In the genomic region with DNA sequence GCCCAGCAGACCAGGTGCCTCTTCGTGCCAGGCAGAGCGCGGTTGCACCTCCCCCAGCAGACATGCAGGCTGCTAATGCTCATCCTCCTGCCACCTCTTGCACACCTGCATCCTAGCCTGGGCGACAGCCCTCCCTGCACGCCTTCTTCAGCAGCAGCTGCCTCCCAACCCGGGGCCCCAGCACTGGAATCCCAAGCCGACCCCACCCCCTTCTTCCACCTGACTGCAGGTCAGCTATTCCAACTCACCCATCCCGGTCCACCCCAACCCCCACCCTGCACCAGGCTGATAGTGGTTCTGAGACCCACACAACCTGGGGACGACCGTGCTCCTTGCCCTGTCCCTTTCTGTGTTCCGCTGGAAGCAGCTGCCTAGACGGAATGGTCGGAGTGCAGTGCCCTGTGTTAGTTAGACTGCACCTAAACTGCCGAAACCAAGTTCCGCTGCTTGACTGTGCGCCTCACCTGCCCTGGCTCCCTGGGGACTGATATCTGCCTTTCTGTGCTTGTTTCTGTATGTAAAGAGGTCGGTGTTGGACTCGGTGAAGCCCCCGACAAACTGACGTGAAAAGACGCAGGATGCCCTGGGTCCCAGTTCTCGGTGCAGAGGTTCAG, we compare ENCODE assay signal across 8 mouse cellular contexts.
DNase-seq lines count a peak whose midpoint lies in the region; ATAC-seq and TF ChIP-seq lines count a peak whose summit lies in the region.

No protein-coding gene starts in this region.

- H3K27ac ChIP-seq in heart, embryonic 16.5 days (ENCODE audit: low read length): no peak overlapping the region
- no peak overlapping the region for H3K27ac ChIP-seq in brown adipose tissue, adult 24 weeks (replicated peaks; ENCODE audit: low read depth, low read length)
- no peak overlapping the region for H3K27ac ChIP-seq in intestine, embryonic 16.5 days (ENCODE audit: low read length)

- no peaks in the 10 kb centered on the region for H3K9me3 ChIP-seq in heart, embryonic 16.5 days (replicated peaks; ENCODE audit: control insufficient read depth, low read length)
- no peaks in the 10 kb centered on the region for H3K9me3 ChIP-seq in intestine, embryonic 16.5 days (ENCODE audit: control insufficient read depth, low read length)

- no peak for DNase-seq in heart, adult 18-20 months
- DNase-seq in frontal cortex, postnatal 25 days (ENCODE audit: low spot score in 2 of 2): no peak
- DNase-seq in right cerebral cortex, adult 18-20 months: no peak
- DNase-seq in MN1 (ENCODE audit: low spot score): no peak

- H3K4me1 ChIP-seq in heart, embryonic 16.5 days (ENCODE audit: control insufficient read depth, insufficient read depth, low read length): peaks cover 7% of the 10 kb centered on the region; the same call in 1 of the 2 replicates
- H3K4me1 ChIP-seq in brown adipose tissue, adult 24 weeks (ENCODE audit: control insufficient read depth, insufficient read depth, insufficient read length, low read length): no peaks in the 10 kb centered on the region; the same call in 1 of the 2 replicates
- peaks cover 11% of the 10 kb centered on the region; the same call in 1 of the 2 replicates for H3K4me1 ChIP-seq in intestine, embryonic 16.5 days (ENCODE audit: control insufficient read depth, insufficient read depth, low read length)

- H3K4me3 ChIP-seq in heart, embryonic 16.5 days (ENCODE audit: low read length): peak overlapping the region; percentile 62
- peak overlapping the region; percentile 68 for H3K4me3 ChIP-seq in brown adipose tissue, adult 24 weeks (ENCODE audit: insufficient read depth, low read depth, low read length)
- peak overlapping the region; percentile 60 for H3K4me3 ChIP-seq in intestine, embryonic 16.5 days (ENCODE audit: low read length)
- H3K4me3 ChIP-seq in myocyte: no peak overlapping the region

- H3K9ac ChIP-seq in heart, embryonic 16.5 days (ENCODE audit: low read length): peak overlapping the region; percentile 70
- H3K9ac ChIP-seq in intestine, embryonic 16.5 days (ENCODE audit: low read depth, low read length): peak overlapping the region; percentile 67

- WGBS in heart, embryonic 16.5 days: 9% methylated on average over 22 of the region's 22 CpGs
- 7% methylated on average over 22 of the region's 22 CpGs for WGBS in intestine, embryonic 16.5 days

- H3K4me2 ChIP-seq in heart, embryonic 16.5 days (ENCODE audit: low read depth, low read length): peak overlapping the region; percentile 99
- peak overlapping the region; percentile 97 for H3K4me2 ChIP-seq in intestine, embryonic 16.5 days (ENCODE audit: low read depth, low read length)
- peak overlapping the region; percentile 69 for H3K4me2 ChIP-seq in myocyte (ENCODE audit: low read depth)

- no peak for ATAC-seq in heart, embryonic 16.5 days (replicated peaks; ENCODE audit: extremely low read depth, insufficient read depth, low FRiP score)
- ATAC-seq in intestine, embryonic 16.5 days: no peak

- H3K36me3 ChIP-seq in heart, embryonic 16.5 days (ENCODE audit: control insufficient read depth, insufficient read depth): no peaks in the 10 kb centered on the region
- H3K36me3 ChIP-seq in intestine, embryonic 16.5 days (ENCODE audit: control insufficient read depth, insufficient read depth, low read length): no peaks in the 10 kb centered on the region
- no peaks in the 10 kb centered on the region for H3K36me3 ChIP-seq in myocyte (ENCODE audit: control insufficient read depth, insufficient read depth)

- peaks cover 37% of the 10 kb centered on the region for H3K27me3 ChIP-seq in heart, embryonic 16.5 days (ENCODE audit: control insufficient read depth, insufficient read depth, low read length)
- H3K27me3 ChIP-seq in intestine, embryonic 16.5 days (replicated peaks; ENCODE audit: control insufficient read depth, insufficient read depth, low read length): peaks cover 16% of the 10 kb centered on the region
- peaks cover 32% of the 10 kb centered on the region for H3K27me3 ChIP-seq in myocyte (ENCODE audit: control insufficient read depth, insufficient read depth, insufficient read length)

- TF ChIP-seq POLR2A in myocyte (IDR thresholded peaks at IDR 0.05; ENCODE audit: insufficient read length, low read depth): no peak

- no peaks in the 10 kb centered on the region for H3K79me2 ChIP-seq in myocyte (ENCODE audit: control insufficient read depth, insufficient read depth)

- H3ac ChIP-seq in myocyte (ENCODE audit: control insufficient read depth, insufficient read length): no peak overlapping the region

TF ChIP-seq in myocyte, 11 proteins besides CTCF, POLR2A, EP300 and RAD21:
- TF ChIP-seq SRF (IDR thresholded peaks at IDR 0.05; ENCODE audit: control insufficient read depth, insufficient read length, low read depth) (no peak), USF1 (IDR thresholded peaks at IDR 0.05; ENCODE audit: low read depth) (no peak), MYOD1 (IDR thresholded peaks at IDR 0.05; ENCODE audit: control insufficient read depth in 1 of 3, insufficient read length in 2 of 3, low read depth in 2 of 3) (no peak), MAX (IDR thresholded peaks at IDR 0.05; ENCODE audit: low read depth) (no peak), CEBPB (IDR thresholded peaks at IDR 0.05; ENCODE audit: insufficient read depth, poor library complexity, severe bottlenecking) (no peak), POLR2AphosphoS2 (IDR thresholded peaks at IDR 0.05; ENCODE audit: insufficient read length, low read depth) (no peak), REST (IDR thresholded peaks at IDR 0.05; ENCODE audit: insufficient read depth, insufficient read length) (no peak), MYOG (IDR thresholded peaks at IDR 0.05; ENCODE audit: control insufficient read depth in 1 of 3, insufficient read depth in 1 of 3, insufficient read length in 2 of 3, low read depth in 2 of 3) (no peak), TCF12 (IDR thresholded peaks at IDR 0.05; ENCODE audit: insufficient read depth, poor library complexity, severe bottlenecking) (no peak), TCF3 (IDR thresholded peaks at IDR 0.05; ENCODE audit: insufficient read length, low read depth) (no peak), E2F4 (IDR thresholded peaks at IDR 0.05; ENCODE audit: insufficient read depth) (no peak)
